Comparison of ENCODE assay signal across 13 mouse cellular contexts in the genomic region with DNA sequence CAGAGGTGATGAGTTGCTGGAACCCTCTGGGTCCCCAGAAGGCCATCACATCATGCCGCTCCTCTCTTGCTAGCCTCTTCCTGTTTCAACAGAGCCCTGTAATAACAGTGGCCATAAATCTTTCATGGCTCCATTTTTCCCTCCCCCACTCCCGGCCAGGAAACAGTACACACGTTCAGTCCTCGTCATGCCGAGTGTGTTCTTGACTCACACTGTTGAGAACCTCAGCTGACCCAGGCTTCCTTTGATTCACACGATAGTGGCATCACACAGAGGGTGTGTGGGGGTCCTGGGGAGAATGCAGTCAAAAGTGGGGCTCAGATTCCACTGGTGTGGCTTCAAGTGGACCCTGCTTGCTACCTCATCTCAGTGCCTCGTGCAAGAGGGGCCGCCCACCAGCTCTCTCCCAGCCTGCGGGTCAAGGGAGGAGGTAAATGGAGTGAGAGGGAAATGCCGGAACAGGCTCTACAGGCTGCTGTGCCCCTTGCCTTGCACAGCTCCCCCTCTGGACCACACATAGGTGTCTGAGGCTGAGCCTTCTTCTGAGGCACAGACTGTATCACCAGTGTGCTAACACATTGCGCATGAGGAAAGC. TPM values are rescaled to one million over a fixed set of nuclear protein-coding genes. Genes with fewer than 3 reads are reported as not detected.
DNase-seq lines count a peak whose midpoint lies in the region; ATAC-seq lines count a peak whose summit lies in the region.
"Had no signal": no experiment of that assay in that cellular context is flagged by ENCODE, and none has a peak within 500 bp of the region (broad histone marks: within the 10 kb centered on the region; RNA-seq: fewer than 3 reads in every experiment).

No protein-coding gene starts in this region.

- DNase-seq in urinary bladder, postnatal 14 days (ENCODE audit: low spot score): peak; percentile 65
- no peak for DNase-seq in urinary bladder, adult 2 months (ENCODE audit: low spot score)
- DNase-seq in embryonic facial prominence, embryonic 11.5 days (ENCODE audit: low spot score): no peak
- DNase-seq in kidney, postnatal 25 days: peak; percentile 64 to 77
- DNase-seq in left cerebral cortex, adult 18-20 months (ENCODE audit: low spot score in 2 of 2): no peak
- no peak for DNase-seq in retina, postnatal 1 day
- no peak for DNase-seq in heart, adult 18-20 months
- DNase-seq: cerebellum, postnatal 36 days; heart, adult 2 months; right cerebral cortex, postnatal 14 days had no signal

- H3K4me3 ChIP-seq in embryonic facial prominence, embryonic 11.5 days (ENCODE audit: low read depth, low read length): no peak overlapping the region
- H3K4me3 ChIP-seq: forebrain, embryonic 13.5 days; heart, adult 2 months had no signal

- H3K4me2 ChIP-seq in embryonic facial prominence, embryonic 11.5 days (ENCODE audit: low read depth, low read length): no peak overlapping the region
- H3K4me2 ChIP-seq: forebrain, embryonic 13.5 days had no signal

- H3K9ac ChIP-seq in embryonic facial prominence, embryonic 11.5 days (replicated peaks; ENCODE audit: low read length): peak overlapping the region; percentile 13; the same call in 1 of the 2 replicates
- H3K9ac ChIP-seq: forebrain, embryonic 13.5 days; liver, embryonic 14.5 days had no signal

- H3K27me3 ChIP-seq in embryonic facial prominence, embryonic 11.5 days (ENCODE audit: control insufficient read depth, insufficient read depth, low read length): no peaks in the 10 kb centered on the region

- H3K27ac ChIP-seq in embryonic facial prominence, embryonic 11.5 days (replicated peaks; ENCODE audit: low read depth, low read length): no peak overlapping the region
- H3K27ac ChIP-seq: forebrain, embryonic 13.5 days; heart, adult 2 months; liver, embryonic 14.5 days had no signal

- no peaks in the 10 kb centered on the region for H3K36me3 ChIP-seq in embryonic facial prominence, embryonic 11.5 days (replicated peaks; ENCODE audit: control insufficient read depth, insufficient read depth, low read depth, low read length)

- no peak for ATAC-seq in embryonic facial prominence, embryonic 11.5 days (replicated peaks; ENCODE audit: insufficient number of reproducible peaks, low FRiP score, low TSS enrichment, low read depth)
- ATAC-seq: forebrain, embryonic 13.5 days; midbrain, embryonic 16.5 days had no signal

- no peaks in the 10 kb centered on the region for H3K9me3 ChIP-seq in embryonic facial prominence, embryonic 11.5 days (replicated peaks; ENCODE audit: control insufficient read depth, low read length)
- H3K9me3 ChIP-seq: forebrain, embryonic 13.5 days had no signal

- no peaks in the 10 kb centered on the region; the same call in 1 of the 2 replicates for H3K4me1 ChIP-seq in embryonic facial prominence, embryonic 11.5 days (ENCODE audit: control insufficient read depth, insufficient read depth, low read length)

- WGBS in embryonic facial prominence, embryonic 11.5 days: 63% methylated on average over 11 of the region's 11 CpGs

RNA-seq across cellular contexts. Expression of a gene that starts 2.9 kb away (rescaled TPM):
- 58.8 and 65.6 TPM in 2 replicates for polyA plus RNA-seq in urinary bladder, adult 2 months (2012; rRNA removed)
- polyA plus RNA-seq in embryonic facial prominence, embryonic 11.5 days (2014; fragmentation: Nextera tagmentation; extraction: Ambion mirVana): 12.0 and 12.2 TPM in 2 replicates
- 10 to 100 TPM; 38.8 to 46.6 TPM for total RNA-seq in left cerebral cortex, adult 18-20 months (2021)
- total RNA-seq in heart, adult 18-20 months (2021): 10 to 100 TPM; 28.0 to 30.5 TPM

RNA-seq across cellular contexts. Expression of a gene that starts 39.6 kb away (rescaled TPM):
- polyA plus RNA-seq in urinary bladder, adult 2 months (2012; rRNA removed): 0.13 and 0.17 TPM in 2 replicates
- 0.11 and 0.20 TPM in 2 replicates for polyA plus RNA-seq in embryonic facial prominence, embryonic 11.5 days (2014; fragmentation: Nextera tagmentation; extraction: Ambion mirVana)
- total RNA-seq in left cerebral cortex, adult 18-20 months (2021): under 1 TPM; 0.60 to 0.70 TPM
- total RNA-seq in heart, adult 18-20 months (2021): 1 to 10 TPM; 4.3 to 8.0 TPM

Comparison
In these comparisons a context has a peak if more than half of its experiments do, and no peak if none do; other contexts are left out.
1. DNase-seq: peak in urinary bladder, postnatal 14 days (single experiment) and kidney, postnatal 25 days (2 of 2); none in urinary bladder, adult 2 months (single experiment), embryonic facial prominence, embryonic 11.5 days (single experiment), left cerebral cortex, adult 18-20 months (0 of 2), retina, postnatal 1 day (single experiment) and heart, adult 18-20 months (0 of 2).